Mouse (Mus musculus): ENCODE measurements at regions not wholly inside any gene's neighbourhood (a gene's known extent, or its start where the extent isn't known, plus 50 kb on each side); places are given as distances from the start of the nearest gene placed in this dataset.

GRCm38 (mm10) chr1:121996461-121996860 is 428.7 kb upstream of the Ddx18 start:
- TF ChIP-seq CTCF (conservative IDR thresholded peaks at IDR 0.05; ENCODE audit: low read length) (no peak), NANOG (IDR thresholded peaks at IDR 0.05; ENCODE audit: borderline replicate concordance, low read length) (no peak), POU5F1 (IDR thresholded peaks at IDR 0.05; ENCODE audit: borderline replicate concordance, low read length) (no peak)
